Mouse (Mus musculus) heart, postnatal 10 days (tissue): ENCODE results near the gene Rnf151. TPM values are rescaled to one million over a fixed set of nuclear protein-coding genes. Genes with fewer than 3 reads are reported as not detected.

Experiments used
- DNase-seq, 2 experiments: peaks; one replicate each; pipeline ENCODE4 v3.0.0; 2021
- intact Hi-C: fragments of 180-260 bp; cut with DNase I; formaldehyde crosslinking; loops from one replicate; pipeline ENCODE4 v1.15.1; 2025
- total RNA-seq, 2 experiments: library from RNA; stranded (reverse); gene quantifications; 2 replicates each; pipeline ENCODE4 v1.2.3; 2021

Gene Rnf151
- total RNA-seq: not detected

DNA sequence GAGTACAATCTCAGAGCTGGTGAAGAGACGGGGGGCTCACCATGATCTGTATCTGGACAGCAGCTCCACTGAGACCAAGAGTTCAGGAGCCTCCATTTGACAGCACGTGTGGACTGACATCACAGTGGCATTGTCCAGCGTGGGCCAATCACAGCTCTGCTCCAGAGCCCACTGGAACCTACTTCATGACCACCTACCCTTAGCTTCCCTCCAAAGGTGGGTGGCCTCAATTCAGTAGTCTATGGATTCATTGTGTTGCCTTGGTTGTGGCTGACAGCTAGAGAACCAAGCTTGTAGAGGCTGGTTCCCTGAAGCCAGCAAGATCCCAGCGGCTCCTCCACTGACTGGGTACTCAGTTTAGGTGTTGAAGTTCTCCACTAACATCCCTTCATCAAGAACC lies at the start of gene Rnf151, which contains the start of gene Rps2:
TSS of gene Rnf151 (minus strand) at position 121 of the 400 bp plus-strand sequence.
TSS of gene Rps2 (plus strand) at position 174 of the 400 bp plus-strand sequence.
- intact Hi-C loops: no loop called here

DNA sequence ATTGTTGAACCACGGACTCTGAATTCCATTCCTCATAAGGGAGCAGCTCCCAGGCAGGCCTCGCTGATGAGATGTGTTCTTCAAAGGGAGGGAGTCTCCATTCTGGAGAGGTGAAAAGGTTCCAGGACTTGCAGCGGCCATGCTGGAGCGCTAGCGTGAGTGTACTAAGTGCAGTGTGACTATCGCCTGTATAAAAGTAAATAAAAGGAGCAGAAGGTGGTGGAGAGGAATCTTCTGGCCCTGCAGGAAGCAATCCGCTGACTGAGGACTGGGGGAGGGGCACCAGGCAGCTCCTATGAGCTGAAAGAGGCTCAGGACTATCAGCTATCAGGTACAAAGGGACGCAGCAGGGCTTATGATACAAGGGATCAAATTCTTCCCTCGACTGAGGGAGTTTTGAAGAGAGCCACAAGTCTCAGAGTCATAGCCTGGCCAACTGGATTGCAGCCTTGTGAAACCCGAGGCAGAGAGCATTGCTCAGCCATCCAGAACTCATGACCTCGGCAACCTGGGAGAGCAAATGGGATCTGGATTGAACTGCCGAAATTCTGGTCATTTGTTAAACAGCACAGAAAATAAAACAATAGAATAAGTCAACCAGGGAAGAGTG lies 48.5 kb upstream of the Rnf151 start:
- intact Hi-C loops: no loop called here
- DNase-seq: no peak

More for the DNA sequence above, at the start of gene Rnf151, which contains the start of gene Rps2:
- DNase-seq: no peak

DNA sequence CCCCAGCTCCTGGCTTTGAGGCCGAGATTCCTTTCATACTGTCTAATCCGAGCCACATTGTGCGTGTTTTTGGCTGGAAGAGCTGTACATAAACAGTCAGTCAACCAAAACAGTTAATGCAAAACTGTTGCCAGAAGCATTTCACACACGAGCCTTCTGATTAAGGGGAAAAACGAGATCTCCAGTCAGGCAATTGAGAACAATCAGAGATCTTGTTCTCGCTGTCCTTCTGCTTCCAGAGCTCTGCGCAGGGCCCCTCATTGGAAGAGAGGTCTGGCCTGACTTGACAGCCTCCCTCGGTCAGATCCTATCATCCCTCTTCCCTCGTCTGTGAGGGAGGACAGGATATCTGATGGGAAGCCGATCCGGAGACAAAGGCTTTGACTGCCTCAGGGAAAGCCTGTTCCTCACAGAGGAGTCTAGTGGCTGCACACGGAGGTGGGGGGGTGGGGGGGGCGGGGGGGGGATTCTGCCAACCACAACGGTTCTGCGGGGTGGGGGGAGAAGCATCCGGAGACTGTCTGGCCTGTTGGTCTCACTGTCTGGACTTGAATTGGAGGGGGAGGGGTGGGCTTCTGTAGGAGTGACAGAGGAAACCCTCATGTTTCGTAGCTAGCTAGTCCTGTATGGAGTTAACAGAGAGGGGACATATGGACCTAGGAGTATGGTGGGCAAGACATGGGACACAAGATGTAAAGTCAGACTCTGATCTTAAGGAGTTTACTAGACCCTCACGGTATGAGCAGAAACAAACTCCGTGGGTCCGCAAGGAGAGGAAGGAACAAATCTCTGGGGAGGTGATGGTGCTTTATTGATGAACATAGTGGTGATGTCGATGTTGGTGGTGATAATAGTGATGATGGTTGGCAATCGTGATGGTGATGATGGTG lies 47.4 kb upstream of the Rnf151 start:
- DNase-seq: no peak
- intact Hi-C loops: no loop called here

DNA sequence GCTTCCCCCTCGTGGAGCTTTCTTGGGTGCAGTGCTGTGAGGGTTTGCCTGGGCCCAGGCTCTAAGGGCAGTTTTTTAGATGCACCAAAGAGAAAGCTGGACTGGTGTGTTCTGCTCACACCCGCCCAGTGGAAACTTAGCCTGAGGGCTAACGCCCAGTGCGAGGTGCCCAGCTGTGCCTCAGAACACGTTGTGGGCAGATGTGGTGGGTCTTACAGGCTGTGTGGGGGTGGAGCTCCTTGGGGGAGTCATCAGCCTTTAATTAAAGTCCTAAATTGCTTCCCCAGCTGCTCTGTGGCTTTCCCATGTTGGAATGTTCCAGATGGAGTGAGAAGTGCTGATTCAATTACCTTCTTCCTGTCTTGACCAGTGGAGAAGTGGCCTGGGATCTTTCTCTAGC lies 43.3 kb upstream of the Rnf151 start:
- no peak for DNase-seq
- intact Hi-C loops: no loop called here

DNA sequence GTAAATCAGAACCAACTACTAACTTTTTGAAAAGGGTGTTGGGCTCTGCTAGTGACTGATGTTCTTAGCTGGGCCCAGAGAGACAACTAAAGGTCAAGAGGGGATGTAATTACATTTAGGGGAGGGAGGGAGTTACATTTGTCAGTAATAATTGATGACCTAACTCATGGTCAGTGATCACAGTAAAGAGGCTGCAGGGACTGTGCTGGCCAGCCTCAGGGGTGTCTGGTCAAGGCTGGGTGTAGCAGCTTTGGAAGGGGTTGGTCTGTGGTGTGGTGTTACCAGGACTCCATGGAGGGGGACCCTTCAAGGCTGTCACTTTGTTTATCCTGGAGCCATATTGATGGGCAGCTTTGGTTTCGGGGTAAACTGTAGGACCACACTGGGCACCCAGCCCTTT lies 39.5 kb upstream of the Rnf151 start:
- intact Hi-C loops: no loop called here
- DNase-seq: no peak

DNA sequence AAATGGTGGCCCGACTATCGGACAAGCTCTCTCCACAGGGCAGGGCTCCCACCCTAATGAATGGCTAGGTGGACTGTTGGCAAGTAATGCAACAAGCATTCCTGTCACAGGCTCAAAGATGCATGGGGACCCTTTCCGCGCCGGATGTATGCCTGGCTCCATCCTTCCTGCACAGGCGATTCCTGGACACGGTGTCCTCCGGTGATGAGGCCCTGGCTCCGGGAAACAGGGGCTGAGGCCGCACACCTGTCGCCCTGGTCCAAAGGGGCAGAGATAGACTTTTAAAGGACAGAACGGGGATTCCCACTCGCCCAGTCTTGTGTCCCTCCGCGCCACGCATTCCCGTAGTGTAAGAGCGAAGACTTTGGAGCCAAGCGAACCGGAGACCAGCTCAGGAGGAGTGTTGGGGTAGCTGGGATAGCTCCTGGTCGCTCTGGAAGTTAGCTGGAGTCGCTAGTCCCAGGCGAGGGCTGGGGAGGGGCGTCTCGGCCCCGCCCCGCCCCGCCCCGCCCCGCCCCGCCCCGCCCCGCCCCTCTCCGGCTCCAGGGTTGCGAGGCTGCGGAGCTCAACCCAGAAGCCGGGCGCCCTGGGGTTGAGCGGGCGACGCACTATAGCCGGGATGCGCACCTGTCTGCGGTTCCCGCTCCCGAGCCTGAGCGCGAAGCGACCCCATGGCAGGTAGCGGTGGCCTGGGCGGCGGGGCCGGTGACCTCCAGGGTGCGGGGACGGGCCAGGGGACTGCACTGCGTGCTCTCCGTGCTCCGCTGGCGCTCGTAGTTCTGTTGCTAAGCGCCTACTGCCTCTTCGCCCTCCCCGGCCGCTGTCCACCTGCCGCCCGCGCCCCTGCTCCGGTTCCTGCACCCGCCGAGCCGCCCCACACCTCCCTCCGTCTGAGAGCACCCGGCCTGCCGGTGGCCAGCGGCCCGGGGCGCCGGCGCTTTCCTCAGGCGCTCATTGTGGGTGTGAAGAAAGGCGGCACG lies 34.8 kb upstream of the Rnf151 start, which contains the start of gene Hs3st6:
TSS of gene Hs3st6 (plus strand) at position 574 of the 980 bp plus-strand sequence.
- intact Hi-C loops: no loop called here
- no peak for DNase-seq

DNA sequence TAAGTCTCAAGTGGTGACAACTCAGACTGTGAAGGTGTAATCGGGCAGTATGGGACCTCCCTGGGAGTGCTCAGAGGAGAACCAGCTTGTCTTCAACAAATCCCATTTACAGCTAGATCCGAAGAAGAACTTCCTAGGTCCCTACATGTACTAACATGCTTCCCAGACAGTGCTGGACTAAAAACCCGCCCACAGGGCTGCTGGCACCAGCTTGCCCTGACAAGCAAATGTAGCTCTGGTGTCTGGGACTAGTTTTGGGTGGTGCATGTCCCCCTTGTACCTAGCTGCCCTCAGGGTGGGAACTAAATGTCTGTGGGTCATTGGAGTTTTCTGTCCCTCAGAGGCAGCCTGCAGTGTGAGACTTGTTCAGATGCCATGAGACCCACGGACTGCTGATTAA lies 33.7 kb upstream of the Rnf151 start:
- intact Hi-C loops: no loop called here
- no peak for DNase-seq

DNA sequence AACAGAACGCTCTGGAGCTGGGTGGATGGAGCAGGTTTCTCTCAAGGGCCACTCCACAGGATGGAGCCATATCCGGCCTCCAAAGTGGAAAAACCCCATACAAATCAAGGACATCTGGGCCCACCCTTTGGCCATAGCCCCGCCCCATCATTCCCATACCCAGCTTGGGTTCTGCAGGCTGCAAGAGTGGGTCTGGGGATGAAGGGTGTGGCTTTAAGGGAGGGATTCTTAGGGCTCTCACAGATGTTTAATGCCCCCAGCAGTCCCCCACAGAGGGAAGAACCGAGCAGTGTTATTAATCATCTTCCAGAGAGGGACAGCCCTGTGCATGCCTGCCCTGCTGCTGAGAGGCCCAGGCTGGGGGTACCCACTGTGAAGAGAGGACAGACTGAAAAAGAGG lies 29.1 kb upstream of the Rnf151 start:
- intact Hi-C loops: no loop called here

DNA sequence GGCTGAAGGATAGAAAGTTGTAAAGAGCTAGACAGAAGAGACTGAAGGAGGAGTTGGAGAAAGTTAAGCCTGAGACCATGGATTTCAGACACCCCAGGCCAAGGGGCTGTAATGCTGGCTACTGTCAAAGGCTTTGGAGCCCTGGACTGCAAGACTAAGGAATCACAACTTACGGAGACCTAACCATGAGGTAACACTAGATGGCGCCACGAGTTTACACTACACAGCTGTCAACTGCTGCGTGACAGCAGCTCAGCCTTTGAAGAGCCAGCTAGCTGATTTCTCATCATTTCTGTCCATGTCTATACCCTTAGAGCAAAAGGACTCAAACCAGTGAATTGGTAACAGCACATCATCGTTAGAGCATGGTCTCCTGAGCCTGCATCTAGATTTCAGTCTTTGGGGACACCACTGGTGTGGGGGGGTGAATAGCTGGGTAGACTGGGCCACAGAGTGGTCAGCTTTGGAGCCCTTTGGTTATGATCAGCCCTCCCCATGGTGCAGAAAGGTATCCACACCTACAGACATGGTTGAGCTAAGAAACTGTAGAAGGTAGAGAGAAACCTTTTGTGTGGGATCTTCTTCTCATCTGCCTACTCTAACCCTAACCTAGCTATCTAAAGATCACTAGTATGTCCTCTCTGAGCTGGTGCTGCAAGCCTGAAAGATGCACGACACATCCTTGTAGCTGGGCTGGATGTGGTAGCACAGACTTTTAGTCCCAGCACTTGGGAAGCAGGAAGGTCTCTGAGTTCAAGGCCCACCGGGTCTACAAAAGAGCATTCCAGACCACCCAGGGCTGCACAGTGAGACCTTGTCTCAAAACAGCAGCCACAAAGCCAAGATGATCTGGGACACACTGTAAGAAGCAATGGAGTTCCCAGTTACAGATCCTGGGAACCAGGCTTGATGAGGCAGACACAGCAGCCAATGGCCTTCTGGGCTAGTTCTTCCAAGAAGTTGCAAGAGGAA lies 27.9 kb upstream of the Rnf151 start:
- intact Hi-C loops: loop anchor here (1.0 to 2.0 kb wide), 2 partner anchors 71 to 135 kb away; no protein-coding TSS in a partner anchor
- peak; percentile 88 to 92 for DNase-seq

More for the DNA sequence above, 29.1 kb upstream of the Rnf151 start:
- no peak for DNase-seq

DNA sequence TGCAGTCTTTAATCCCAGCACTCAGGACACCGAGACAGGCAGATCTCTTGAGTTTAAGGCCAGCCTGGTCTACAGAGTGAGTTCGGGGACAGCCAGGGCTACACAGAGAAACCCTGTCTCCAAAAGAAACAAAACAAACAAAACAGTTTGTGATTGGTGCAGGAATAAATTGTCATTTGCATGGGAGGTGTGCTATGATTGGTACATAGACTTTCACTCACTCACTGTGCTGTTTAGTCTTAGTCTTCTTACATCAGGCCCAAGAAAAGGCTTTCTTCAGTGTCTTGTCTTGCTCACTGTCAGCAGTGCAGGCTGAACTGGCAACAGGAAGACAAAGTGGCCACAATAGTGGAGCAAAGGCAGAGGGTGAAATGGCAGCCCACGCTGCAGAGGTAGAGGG lies 26.5 kb upstream of the Rnf151 start:
- no peak for DNase-seq
- intact Hi-C loops: loop anchor here (2.0 kb wide), 1 partner anchor 136 kb away; no protein-coding TSS in a partner anchor

DNA sequence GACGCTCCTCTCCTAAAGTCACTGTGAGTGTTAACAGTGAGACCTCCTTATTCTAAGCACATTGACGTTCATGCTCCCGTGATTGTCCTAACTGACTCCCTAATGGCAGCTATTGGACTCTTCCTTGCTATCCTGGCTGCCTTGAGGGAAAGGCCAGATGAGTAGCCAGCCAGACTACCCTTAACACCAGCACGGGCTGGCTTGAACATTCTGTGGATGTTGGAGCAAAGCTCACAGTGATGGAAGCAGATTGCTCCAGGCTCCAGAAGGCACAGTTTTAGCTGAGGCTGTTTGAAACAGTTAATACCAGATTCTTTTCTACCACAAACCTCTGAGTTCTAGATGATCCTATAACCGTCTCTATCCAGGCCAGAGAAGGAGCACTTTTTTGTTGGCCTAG lies 26.0 kb upstream of the Rnf151 start:
- intact Hi-C loops: loop anchor here (2.0 kb wide), 1 partner anchor 137 kb away; no protein-coding TSS in a partner anchor

DNA sequence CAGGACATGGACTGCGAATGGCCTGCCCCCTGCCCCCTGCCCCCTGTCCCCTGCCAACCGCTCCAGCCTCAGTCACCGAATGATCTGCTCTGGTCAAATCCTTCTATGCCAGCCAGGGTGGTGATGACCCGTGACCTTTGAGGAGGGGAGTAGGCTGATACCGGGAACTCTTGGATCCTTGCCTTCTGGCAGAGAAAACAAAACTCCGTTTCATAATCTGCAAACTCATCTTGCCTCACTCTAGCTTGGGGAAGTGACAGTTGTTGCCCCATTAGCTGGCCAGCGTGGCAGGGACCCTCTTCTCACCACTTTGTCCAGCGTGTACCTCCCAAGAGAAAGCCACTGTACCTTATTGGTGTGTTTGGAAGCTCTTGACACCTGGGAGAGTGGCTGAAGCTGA lies 24.4 kb upstream of the Rnf151 start:
- intact Hi-C loops: no loop called here
- DNase-seq: no peak

More for the DNA sequence above, 26.0 kb upstream of the Rnf151 start:
- DNase-seq: no peak

DNA sequence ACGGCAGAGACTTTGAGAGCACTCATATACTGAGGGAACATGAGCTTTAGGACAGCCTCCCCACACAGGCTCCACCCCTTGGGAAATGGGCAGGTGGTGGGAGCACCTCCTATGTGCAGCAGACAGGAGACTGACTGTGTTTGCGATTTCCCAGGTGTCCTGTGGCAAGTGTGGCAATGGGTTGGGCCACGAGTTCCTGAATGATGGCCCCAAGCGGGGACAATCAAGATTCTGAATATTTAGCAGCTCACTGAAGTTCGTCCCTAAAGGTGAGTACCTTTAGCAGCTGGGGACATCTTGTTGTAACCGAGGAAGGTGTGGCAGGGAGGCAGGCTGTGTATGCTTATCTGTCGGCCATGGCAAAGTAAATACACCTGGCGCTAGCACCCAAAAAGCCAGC lies 22.1 kb upstream of the Rnf151 start:
- intact Hi-C loops: loop anchor here (5.0 kb wide), 1 partner anchor 157 kb away; the partner anchor contains the start of genes Eme2, Mrps34 and Nme3
- DNase-seq: no peak

DNA sequence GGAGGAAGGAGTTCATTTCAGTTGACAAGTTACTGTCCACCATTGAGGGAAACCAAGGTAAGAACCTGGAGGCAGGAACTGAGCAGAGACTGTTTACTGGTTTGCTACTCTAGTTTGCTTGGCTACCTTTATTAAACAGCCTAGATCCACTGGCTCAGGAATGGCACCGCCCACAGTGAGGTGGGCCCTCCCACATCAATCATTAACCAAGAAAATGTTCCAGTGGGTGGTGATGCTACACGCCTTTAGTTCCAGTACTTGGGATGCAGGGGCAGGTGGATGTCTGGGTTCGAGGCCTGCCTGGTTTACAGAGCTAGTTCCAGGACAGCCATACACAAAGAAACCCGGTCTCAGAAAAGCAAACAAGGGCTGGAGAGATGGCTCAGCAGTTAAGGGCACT lies 20.4 kb upstream of the Rnf151 start:
- intact Hi-C loops: loop anchor here (5.0 kb wide), 1 partner anchor 159 kb away; the partner anchor contains the start of genes Eme2, Mrps34 and Nme3
- no peak for DNase-seq

DNA sequence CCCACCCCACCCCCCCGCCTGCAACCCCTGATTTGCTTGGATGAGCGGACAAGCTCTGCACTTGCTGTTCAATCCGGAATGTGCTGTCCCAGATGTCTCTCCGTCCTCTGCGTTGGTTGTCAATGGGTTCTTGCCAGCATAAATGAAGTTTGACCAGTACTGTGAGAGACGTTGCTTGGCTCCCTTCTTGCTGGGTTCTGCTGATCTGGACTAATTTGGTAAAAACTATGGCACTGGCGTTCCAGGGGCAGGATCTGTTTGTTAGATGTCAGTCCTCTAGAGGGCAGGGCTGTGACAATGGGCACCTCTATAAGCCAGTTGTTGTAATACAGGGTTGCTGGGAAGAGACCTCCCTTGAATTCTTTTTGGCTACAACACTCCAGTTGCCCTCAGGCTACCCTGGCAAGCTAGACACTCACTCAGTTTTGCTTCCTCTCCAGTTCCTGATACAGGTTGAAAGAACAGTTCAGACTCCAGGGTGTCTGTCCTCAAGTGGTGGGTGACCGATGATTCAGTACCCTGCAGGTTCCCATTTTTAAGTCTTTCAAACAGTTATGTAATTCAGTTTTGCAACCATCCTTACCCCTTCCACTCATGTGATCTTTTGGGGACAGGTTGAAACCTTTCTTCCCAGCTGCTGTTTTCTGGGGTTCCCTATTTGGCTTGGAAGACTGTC lies 19.4 kb upstream of the Rnf151 start:
- intact Hi-C loops: loop anchor here (5.0 kb wide), 1 partner anchor 160 kb away; the partner anchor contains the start of genes Eme2, Mrps34 and Nme3
- peak in 1 of 2 experiments; percentile 36 for DNase-seq

DNA sequence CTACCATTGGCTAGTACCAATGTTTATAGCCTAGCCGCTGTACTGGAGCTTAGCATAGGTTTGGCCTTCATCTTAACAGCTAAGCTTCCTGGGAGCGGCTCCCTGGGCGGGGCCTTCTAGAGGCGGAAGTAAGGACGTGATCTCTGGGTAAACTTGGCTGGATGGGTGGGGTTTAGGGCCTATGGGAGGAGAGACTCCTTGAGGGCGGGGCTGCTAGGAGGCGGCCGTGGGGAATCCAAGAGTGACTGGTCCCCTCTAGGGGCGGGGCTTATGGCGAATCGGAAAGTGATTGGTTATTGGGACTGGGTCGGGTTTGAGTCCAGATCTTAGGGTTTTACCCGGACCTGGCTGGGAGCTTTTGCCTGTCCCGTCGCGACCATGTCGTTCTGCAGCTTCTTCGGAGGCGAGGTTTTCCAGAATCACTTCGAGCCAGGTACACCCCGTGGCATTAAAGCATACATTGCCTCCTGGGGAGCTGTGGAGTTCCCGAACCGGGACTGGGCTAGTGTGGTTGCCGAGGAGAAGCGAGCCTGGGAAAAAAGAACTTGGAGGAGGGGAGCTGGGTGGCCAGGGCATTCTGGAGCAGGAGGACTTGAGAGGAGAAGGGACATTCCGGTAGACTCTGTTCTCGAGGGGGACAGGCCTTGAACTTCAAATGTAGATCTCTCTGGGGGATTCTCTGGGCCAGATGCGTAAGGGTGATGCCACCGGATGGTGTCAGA lies 18.6 kb upstream of the Rnf151 start, which contains the start of gene Msrb1:
TSS of gene Msrb1 (plus strand) at position 313 of the 722 bp plus-strand sequence.
- peak; percentile 98 for DNase-seq
- intact Hi-C loops: loop anchor here (5.0 kb wide), 1 partner anchor 161 kb away; the partner anchor contains the start of genes Eme2, Mrps34 and Nme3

DNA sequence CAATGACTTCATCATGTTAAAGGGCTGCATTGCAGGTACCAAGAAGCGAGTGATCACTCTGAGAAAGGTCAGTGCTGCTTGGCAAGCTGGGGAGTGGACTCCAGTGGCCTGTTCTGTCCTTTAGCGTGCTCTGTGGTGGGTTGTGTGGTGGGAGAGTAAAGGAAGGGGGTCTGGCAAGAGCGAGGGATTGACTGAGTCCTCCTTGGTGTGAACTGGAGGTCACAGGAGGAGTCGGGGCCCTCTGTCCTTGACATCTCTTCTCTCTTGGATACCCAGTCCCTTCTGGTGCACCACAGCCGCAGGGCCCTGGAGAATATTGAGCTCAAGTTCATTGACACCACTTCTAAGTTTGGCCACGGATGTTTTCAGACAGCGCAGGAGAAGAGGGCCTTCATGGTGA lies 17.6 kb upstream of the Rnf151 start:
- DNase-seq: peak in 1 of 2 experiments; percentile 22
- intact Hi-C loops: loop anchor here (5.0 kb wide), 1 partner anchor 162 kb away; the partner anchor contains the start of genes Eme2, Mrps34 and Nme3
